Mouse (Mus musculus): Measurements from ENCODE around the gene Gm5148.

The Gm5148 gene
- long read RNA-seq, experiment 1, partial matches to known transcripts: 0 of 2 reads
- long read RNA-seq, experiment 1, other reads (novel, unspliced or antisense): 1 of 2 reads
- long read RNA-seq, experiment 2: 0 reads

DNA sequence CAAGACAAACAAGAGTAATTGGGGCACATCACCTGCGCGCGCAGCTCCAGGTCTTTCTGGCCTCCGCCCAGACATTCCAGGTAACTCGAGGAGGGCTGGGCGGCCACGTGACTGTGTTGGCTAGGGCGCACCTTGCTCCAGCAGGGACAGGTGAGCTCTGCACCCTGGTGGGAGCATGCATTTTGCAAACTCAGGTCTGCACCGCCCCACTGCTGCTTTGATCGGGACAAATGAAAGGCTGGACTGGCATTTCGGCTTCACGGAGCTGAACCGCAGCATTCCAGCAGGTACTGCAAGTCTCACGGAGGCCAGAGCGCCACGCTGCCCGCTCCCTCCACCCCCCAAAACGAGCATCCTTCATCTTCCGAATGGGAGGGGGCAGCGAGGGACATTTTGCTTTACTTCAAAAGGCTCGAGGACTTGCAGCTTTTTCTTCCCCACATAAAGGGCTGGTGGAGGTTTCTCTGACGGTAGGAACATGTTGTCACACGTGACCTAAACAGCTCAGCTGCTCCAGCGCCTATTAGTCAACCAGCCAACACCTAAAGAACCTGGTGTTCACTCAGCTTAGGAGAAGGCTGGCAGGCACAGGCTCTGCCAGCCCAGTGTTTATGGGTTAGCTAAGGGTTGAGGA is at the start of gene Gm5148:
Gene Gm5148, minus strand, starts transcription at position 320 of the 634 bp plus-strand sequence.
- intact Hi-C loops (cut with DNase I): no loop called here

GRCm38 (mm10) chr3:37770951-37771350 is 46.7 kb upstream of the Gm5148 start:
- intact Hi-C loops (cut with DNase I): no loop called here

- intact Hi-C loops (cut with DNase I): no loop called here
Measured at GRCm38 (mm10) chr3:37769268-37769756, 45.0 kb upstream of the Gm5148 start.

DNA sequence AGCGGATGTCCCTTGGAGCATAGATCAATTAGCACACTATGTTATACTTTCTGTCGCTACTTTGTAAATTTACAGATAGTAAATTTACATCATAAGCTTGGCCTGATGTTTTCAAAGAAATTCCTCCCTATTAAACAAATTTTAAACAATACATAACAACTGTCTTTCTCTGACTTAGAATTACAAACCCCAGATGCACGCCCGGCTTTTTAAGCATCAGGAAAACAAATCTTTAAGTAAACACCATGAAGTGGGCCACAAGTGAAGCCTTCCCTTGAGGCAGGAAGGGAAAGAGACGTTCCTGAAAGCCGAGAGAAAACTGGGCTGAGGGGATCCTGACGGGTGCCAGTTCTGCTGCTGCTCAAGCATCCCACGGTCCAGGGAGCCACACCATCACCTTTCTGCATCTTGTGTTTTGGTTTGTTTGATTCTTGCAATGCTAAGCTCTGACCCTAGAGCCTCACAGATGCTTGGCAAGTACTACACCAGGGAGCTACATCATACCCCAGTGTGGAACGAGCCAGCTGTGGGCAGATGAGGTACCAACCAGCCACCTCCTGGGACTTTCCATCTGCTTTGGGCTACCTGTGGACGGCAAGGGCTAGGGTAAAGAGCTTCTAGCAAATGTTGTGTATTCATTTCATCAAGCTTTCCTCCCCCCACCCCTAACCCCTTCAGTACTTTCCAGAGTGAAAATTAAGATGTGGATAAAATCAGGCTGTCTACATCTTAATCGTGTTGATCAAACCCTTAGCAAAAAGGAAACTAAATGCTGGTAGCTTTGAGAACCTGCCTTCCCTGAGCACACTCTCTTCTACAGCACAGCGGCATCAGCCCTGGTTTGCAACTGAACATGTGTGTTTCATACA is 43.1 kb upstream of the Gm5148 start:
- intact Hi-C loops (cut with DNase I): no loop called here

DNA sequence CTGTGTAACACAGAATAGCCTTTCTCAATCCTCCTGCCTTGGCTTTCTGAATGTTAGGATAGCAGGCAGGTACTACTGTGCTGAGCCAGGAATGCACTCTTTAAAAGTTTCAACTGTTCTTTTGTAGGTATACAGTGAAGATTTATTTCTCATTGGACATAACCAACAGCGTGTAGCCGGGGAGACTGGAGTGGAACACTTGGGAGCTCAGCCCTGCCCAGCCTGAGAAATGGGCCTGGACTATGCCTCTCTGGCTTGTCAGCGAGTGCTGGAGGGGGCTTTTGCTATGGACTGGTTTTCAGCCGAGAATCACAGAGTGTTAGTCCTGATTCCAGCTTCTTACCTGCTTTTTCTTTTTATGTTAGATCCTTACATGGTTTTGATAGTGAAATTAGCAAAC is 42.3 kb upstream of the Gm5148 start:
- intact Hi-C loops (cut with DNase I): no loop called here

GRCm38 (mm10) chr3:37765971-37766370 is 41.7 kb upstream of the Gm5148 start:
- intact Hi-C loops (cut with DNase I): no loop called here

DNA sequence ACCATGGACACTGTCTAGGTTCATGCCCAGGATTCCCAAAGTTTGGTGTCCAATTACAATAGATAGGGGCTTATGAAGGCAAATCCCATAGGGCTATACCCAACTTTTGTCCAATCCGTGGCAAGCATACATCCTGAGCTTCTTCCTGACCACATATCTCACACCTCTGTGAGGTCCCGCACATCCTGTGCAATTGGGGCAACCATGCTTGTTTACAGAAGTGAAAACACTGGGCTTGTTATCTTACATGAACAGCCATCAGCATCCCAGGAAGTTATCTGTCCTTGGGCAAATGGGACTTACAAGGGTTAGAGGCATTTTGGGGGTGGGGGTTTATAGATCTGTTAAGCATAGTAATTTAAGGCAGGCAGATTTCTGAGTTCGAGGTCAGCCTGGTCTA is 41.0 kb upstream of the Gm5148 start:
- intact Hi-C loops (cut with DNase I): no loop called here

GRCm38 (mm10) chr3:37762303-37762702 is 38.0 kb upstream of the Gm5148 start:
- intact Hi-C loops (cut with DNase I): no loop called here

DNA sequence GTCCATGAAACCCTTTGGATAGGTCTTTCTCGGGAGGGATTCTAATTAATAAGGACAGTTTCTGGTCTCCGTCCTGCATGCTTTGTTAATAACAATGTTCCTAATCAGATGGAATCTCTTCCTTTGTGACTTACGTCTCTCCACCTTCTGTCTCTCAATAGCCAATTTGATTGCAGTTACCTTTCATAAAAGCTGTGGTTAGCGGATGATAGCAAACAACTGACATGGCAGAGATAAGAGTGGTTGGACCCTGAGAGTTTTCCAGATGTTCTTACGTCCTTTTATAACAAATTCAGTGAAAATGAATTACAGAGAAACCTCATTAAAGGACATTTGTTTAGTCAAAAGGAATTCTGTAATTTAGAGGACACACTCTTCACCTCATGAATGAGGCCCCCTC is 37.5 kb upstream of the Gm5148 start:
- intact Hi-C loops (cut with DNase I): no loop called here

- intact Hi-C loops (cut with DNase I): no loop called here
Measured at GRCm38 (mm10) chr3:37760866-37761265, 36.6 kb upstream of the Gm5148 start.

DNA sequence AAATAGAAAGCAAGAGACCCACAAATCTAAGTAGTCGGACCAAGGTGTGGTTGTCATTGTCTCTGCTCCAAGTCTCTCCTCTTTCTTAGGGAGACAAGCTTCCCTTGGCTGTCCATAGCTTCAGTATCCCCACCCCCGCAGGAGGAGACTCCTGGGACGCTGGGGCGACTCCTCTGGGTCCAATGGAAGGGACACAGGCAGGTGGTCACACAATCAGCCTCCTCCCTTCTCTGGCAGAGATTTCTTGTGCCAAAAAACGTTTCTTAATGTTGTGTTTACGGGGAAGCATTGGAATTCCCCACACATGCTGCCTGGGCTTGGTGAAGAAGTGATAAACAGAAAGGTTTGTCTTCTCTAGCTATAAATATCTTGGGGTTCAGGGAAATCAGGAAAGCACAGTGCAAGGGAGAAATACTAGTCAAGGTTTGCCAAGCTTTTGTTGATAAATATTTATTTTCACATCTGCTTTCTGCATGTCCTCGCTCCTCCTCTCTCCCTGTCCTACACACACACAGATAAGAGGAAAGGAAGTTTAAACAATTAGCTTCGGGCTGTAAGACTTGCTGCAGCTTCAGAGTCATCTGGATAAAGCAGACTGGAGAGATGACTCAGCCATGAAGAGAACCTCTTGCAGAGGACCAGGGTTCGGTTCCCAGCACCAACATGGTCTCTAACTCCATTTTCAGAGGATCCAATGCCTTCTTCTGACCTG is 34.5 kb upstream of the Gm5148 start:
- intact Hi-C loops (cut with DNase I): loop anchor here (10.0 kb wide), 2 partner anchors 114 to 156 kb away; no protein-coding TSS in a partner anchor

DNA sequence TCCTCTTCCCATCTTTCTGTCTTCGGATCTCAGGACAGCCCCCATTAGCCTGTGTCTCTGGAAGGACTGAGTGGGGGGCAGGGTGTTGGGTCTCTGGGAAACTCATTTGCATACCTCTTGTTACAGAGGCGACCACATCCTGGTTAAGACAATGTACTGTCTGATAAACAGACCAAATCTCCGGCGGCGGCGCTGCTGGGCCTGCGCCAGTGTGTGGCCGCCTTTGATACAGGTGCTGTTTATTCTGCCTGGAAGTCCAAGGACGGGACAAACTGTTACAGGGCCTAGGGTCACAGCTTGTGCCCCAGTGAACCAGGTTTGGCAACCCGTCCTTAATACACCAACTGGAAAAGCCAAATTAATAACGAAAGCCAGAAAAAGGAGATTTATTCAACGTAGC is 33.8 kb upstream of the Gm5148 start:
- intact Hi-C loops (cut with DNase I): loop anchor here (10.0 kb wide), 2 partner anchors 113 to 157 kb away; no protein-coding TSS in a partner anchor

- intact Hi-C loops (cut with DNase I): loop anchor here (10.0 kb wide), 2 partner anchors 113 to 157 kb away; no protein-coding TSS in a partner anchor
Measured at GRCm38 (mm10) chr3:37757613-37758012, 33.3 kb upstream of the Gm5148 start.

DNA sequence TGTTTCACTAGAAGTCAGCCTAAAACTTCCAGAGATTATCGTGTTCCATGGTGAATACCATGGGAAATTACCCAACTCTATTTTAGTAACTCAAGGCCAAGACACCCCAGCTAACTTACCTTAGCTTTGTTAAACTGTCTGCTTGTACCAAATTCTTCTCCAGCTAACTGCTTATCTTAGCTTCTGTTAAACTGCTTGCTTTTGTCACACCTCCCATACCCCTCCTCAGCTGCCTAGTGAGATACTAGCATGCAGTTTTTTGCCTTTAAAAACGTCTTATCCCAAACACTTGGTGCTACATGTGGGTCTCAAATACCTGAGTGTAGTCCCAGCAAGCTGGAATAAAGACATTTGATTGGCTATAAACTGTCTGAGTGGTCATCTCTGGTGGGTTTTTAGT is 31.7 kb upstream of the Gm5148 start:
- intact Hi-C loops (cut with DNase I): loop anchor here (10.0 kb wide), 2 partner anchors 111 to 159 kb away; no protein-coding TSS in a partner anchor

DNA sequence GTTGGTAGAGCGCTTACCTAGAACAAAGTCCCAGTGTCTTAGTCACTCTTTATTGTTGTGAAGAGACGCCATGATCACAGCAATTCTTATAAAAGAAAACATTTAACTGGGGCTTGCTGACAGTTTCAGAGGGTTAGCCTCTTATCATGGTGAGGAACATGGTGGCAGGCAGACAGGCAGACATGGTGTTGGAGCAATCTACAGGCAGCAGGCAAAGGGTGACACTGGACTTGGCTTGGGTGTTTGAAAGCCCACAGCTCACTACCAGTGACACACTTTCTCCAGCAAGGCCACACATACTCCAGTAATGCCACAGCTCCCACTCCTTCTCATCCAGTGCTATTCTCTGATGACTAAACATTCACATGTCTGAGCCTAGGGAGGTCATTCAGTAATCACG is 30.3 kb upstream of the Gm5148 start:
- intact Hi-C loops (cut with DNase I): loop anchor here (10.0 kb wide), 2 partner anchors 110 to 160 kb away; no protein-coding TSS in a partner anchor

DNA sequence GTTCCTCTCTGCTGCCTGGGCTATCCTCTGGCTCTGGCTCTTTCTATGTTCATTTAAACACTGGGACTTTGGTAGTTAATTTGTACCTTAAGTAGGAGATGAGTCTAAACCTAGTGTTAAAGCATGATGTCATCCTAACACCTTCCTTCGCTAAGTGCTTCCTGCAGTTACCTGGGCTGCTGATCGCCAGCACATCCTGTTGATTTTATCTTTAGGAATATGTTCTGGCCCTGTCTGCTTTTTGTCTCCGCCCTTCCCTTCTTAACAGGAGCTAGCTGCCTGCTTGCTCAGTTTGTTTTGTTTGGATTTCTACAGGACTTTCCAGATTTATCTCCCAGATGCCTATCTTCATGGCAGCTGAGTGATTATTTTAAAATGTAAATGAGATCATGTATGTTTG is 28.9 kb upstream of the Gm5148 start:
- intact Hi-C loops (cut with DNase I): loop anchor here (10.0 kb wide), 2 partner anchors 108 to 162 kb away; no protein-coding TSS in a partner anchor

DNA sequence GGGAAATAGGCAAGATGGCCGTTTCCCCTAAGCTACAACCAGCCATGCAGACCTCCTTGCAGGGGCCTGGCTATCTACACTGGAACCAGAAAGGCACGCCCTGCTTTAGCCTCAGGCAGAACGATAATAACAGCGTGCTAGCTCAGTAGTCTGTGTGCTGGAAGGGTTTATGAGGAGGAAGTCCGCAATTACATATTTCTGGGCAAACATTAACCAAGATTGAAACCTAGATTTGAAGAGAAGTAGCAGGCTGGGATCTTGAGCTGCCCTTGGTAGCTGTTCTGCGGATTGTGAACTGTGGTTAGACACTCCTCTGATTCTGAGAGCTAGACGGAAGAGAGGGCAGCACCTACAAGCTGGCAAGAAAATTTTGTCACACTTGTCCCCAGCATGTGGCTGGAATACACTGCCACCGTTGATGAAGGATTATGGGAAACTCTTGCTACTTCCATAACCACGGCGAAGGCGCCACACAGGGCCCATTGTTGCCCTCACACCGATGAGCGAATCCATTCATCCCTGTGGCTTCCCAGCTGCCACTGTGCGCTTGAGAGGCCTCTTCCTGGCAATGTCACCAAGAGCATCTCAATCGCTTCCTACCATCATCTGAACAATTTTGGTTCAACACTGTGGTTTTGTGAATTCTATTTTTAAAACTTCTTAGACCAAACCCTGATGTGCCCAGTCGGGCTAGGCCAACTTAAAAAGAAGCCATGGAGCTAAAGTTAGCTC is 23.9 kb upstream of the Gm5148 start:
- intact Hi-C loops (cut with DNase I): no loop called here

GRCm38 (mm10) chr3:37747258-37748001 is 23.1 kb upstream of the Gm5148 start:
- intact Hi-C loops (cut with DNase I): no loop called here

GRCm38 (mm10) chr3:37744050-37744449 is 19.8 kb upstream of the Gm5148 start:
- intact Hi-C loops (cut with DNase I): no loop called here

GRCm38 (mm10) chr3:37739996-37740395 is 15.7 kb upstream of the Gm5148 start:
- intact Hi-C loops (cut with DNase I): no loop called here

Data from adrenal gland (tissue).